Mouse (Mus musculus) adrenal gland (tissue): Measurements from ENCODE around the gene Sall4.
"Not testable (repeated sequence)": the region's sequence is repeated elsewhere in the genome, so short reads cannot be mapped to it uniquely, and the experiment has no call there.

Experiments
- intact Hi-C: fragments of 180-260 bp; cut with DNase I; formaldehyde crosslinking; loops from one replicate; pipeline ENCODE4 v1.15.1; 2025

The Sall4 gene

DNA sequence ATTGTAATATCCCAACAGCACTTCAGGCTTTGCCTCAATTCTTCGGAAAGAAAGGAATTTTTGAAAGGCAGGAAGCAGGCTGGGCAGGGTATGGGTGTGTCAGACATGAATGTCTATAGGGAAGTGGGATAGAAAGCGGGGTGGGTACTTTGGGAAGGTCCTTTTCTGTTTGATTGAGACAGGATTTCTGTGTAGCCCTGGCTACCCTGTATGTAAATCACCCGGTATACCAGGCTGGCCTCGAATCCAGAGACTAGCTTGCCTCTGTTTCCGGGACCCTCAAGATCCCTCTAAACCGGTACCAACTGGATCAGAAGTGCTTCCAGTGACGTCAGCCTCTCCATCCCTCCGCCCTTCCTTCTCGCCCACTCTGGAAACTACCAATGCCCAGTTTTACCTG is 6.6 kb downstream of the Sall4 start:
- intact Hi-C loops: no loop called here

DNA sequence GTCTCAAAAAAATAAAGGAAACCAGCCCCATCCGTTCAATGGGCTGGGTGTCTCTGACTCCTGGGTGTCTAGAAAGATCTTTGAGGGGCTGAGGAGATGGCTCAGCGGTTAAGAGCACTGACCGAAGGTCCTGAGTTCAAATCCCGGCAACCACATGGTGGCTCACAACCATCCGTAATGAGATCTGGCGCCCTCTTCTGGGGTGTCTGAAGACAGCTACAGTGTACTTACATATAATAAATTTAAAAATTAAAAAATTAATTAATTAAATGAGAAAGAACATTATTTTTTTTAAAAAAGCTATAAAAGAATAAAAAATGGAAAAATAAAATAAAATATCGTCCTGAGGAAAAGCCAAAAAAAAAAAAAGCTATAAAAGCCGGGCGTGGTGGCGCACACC is 23.3 kb downstream of the Sall4 start:
- intact Hi-C loops: not testable (repeated sequence)

DNA sequence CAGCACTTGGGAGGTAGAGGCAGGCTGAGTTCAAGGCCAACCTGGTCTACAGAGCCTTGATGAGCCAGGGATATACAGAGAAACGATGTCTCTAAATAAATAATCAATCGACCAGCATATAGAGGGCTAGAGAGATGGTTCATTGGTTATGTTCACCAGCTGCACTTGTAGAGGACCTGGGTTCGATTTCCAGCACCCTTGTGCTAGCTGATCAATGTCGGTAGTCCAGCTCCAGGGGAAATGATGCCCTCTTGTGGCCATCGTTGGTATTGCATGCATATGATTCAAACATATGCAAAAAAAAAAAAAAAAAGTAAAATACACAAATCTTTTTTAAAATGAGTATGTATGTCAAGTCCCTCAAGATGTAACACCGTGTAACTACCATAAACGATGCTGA is 25.1 kb downstream of the Sall4 start:
- intact Hi-C loops: loop anchor here (2.0 kb wide), 1 partner anchor 48 kb away; no protein-coding TSS in a partner anchor

DNA sequence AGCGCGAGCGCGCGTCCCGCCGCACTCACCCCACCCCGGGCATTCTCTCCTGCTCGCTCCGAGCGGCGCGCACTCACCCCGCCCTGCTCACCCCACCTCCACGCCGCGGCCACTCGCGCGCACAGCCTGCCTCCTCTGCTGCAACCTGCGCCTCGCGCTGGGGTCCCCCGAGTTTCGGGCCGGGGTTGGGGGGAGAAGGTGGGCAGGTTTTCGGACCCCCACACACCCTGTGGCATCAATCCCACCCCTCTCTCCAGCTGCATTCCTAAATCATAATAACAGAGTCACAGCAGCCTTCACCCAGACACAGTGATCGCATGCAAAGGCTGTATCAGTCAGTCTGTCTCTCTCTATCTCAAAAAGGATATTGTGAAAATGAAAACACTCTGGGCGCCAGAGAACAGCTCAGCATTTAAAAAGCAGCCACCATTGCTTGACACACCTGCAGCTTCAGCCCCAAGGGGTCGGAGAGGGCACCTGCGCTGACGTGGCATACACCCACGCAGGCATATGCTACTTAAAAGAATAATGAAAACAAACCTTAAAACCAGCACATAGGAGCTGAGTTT is 25.6 kb downstream of the Sall4 start, which contains the start of gene Atp9a:
Atp9a (minus strand) TSS at position 351 of the 569 bp plus-strand sequence.
- intact Hi-C loops: loop anchor here (2.0 kb wide), 1 partner anchor 47 kb away; no protein-coding TSS in a partner anchor

DNA sequence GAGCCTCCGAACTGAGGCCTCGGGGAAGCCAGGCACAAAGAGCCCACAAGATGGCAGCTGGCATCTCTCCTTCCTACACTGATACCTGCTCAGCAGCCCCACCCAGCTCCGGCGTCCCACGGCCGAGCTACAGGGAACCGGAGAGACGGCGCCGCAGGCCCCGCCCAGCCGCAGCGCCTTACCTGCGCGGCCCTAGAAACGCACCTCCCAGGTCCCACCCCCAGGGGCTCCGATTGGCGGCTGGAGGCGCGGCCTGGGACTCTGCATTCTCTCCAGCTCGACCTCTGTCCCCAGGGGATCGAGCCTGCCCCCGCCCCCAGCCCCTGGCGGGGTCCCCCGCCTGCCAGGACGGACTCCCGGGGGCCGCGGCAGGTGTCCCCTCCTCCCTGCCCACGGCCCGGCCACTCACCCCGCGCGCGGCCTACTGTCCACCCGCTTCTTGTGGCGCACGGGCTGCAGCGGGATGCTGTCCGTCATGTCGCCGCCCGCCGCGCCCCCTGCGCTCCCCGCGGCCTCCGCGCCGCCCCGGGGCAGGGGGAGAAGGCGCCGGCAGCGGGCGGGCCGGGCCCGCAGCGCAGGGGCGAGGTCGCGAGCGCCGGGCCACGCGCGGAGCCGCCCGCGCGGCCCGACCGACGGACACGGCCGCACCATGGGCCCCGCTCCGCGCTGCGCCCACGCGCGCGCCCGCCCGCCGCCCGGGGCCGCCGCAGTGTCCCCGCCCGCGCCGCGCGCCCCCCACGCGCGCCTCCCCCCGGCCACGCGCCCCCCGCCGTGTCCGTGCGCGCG is 26.3 kb downstream of the Sall4 start:
- intact Hi-C loops: loop anchor here (2.0 kb wide), 1 partner anchor 47 kb away; no protein-coding TSS in a partner anchor

DNA sequence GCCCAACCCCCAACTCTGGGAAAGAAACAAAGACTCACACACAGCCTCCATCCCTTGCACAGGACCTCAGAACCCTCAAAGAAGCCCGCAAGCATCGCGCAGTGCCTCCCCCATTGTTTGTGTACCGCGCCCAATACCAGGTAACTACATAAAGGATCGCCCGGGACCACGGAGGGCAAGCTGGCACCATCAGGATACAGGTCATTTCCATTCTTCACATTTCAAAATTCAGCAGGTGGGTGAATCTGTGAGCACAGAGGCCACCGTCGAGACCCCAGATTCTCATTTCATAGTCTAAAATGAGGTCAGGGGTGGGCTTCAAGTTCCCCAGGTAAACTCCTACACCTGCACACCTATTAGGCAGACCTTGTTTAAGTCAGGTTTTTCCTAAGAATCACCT is 27.2 kb downstream of the Sall4 start:
- intact Hi-C loops: no loop called here

DNA sequence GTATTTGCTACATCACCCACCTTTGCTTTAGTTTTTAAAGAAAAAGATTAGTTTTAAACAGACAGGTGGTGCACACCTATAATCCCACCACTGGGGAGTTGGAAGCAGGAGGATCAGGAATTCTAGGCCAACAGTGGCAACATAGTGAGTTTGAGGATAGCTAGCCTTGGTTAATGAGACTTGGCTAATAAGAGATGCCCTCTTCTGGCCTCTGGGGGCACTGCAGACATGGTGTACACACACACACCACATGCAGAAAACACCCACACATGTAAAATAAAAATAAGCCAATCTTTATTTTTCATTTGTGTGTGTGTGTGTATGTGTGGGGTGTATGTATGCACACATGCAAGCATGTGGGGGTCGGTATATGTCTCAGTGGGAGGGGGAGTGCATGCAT is 28.9 kb downstream of the Sall4 start:
- intact Hi-C loops: no loop called here

DNA sequence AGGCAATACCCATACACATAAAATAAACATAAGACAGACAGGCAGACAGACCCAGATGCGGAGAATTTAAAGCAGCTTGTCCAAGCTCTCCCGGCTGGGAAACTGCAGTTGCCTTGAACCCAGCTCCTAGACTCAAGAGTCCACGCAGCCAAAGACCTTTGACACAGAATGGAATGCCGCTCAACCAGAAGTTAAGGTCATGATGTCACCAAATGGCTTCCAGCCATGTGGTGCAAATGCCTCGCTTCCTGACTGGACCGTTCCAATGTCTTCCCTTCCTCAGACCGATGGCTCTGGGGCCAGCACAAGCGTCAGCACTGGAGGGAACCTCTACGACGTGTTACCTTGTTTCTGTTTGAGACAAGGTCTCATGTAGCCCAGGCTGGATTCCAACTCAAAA is 29.9 kb downstream of the Sall4 start:
- intact Hi-C loops: no loop called here

DNA sequence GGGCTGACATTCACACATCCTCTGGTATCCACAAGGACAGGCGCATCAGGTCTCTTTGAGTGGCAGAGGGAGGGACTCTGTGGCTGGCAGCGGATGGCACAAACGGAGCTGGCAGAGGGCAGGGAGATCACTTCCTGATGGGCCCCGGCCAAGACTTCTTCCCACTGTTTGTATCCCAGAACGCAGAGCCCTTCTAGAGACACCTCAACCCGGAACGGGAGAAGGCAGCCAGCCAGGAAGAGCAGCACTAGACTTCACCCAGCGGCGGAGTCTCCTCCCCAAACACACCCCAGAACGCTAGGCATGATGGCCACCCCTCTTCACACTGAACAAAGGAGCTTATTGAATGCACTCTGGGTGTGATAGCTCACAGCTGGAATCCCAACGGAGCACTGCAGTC is 33.7 kb downstream of the Sall4 start:
- intact Hi-C loops: no loop called here

DNA sequence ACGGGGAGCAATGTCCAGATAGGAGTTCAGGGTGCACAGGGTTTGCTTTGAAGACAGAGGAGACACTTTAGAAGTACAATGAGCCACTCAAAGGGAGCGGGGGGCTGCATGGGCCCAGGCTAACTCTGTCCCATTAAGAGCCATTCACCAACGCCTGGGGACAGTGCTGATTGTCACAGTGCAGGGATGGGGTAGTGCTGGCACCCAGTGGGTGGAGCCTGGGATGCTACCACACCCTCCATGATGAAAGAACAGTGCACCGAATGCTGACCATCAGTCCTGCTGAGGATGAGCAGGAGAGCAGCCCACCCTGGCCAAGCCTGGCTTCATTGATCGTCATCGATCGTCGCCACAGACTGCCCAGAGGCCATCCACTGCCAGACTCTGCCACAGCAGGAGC is 36.5 kb downstream of the Sall4 start:
- intact Hi-C loops: no loop called here

DNA sequence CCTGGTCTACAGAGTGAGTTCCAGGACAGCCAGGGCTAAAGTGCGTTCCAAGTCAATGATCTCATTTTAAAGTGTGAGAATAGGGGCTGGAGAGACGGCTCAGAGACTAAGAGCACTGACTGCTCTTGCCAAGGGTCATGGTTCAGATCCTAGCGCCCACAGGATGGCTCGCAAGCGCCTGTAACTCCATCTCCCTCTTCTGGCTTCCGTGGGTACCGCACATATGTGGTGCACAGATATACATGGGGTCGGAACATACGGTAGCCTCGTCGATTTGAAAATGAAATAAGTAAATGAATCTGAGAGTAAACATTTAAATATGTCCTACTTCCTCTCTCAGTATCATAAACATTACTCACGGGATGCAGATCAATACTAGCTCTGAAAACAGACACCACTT is 38.0 kb downstream of the Sall4 start:
- intact Hi-C loops: no loop called here

DNA sequence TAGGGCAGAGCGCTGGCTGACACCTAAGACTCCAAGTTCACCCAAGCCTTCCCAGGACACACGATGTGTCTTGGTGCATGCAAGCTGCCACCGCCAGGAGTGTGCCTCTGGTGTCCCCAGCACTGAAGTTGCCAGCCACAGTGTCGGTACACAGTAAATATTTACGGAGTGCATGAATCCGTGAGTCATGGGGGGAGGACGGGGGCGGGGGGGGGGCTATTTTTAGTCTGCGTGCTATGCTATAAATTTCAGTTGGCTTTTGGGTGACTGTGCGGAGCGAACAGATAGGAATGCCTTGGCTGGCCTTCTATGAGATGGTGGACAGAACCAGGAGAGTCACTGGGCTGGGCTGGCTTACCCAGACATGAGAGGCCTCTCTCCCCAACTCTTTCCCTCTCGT is 39.7 kb downstream of the Sall4 start:
- intact Hi-C loops: no loop called here

DNA sequence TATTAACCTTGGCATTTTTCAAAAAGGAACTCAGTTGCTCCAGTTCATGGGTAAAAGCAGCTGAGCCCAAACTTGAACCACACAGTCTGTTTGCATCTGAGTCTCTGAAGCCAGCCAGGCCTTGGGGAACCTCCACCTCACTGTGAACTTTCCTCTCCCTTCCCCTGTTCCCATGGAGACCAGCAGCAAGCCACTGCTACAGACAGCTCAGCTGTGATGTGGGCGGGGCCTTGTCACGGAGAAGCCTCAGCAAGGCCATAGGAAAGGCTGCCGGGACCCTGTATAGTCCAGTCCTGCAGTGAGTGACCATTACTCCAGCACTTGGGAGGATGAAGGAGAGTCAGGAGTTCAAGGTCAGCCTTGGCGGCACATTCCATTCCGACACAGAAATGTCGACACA is 41.7 kb downstream of the Sall4 start:
- intact Hi-C loops: no loop called here

DNA sequence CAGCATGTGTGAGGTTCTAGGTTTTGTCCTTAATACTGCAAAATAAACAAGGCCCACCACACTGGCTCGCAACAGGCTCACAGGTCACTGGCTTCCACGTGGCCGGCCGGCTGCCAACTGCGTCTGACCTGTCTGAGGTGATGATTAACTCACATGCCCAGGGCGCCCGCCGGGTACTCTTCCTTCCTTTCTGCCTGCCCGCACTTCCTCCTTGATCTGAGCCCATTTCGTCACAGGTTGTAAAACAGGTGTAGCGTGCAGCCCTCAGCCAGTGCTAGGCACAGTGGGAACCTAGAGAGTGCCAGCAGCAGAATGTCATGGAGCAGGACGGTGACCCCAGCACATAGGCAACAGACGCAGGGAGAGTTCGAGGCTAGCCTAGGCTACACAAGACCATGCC is 46.4 kb downstream of the Sall4 start:
- intact Hi-C loops: no loop called here

DNA sequence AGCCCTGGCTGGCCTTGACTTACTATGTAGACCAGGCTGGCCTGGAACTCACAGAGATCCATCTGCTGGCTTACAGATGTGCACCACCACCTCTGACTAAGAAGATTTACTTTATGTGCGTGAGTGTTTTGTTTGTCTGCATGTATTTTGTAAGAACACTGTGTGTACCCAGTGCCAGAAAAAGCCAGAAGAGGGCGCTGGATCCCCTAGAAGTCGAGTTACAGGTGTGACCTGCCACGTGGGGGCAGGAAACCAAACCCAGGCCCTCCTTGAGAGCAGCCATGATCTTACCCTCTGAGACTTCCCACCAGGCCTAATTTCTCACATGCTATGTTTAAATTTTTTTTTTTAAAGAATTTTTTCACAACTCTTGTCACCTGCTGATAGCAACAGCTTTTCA is 48.0 kb downstream of the Sall4 start:
- intact Hi-C loops: no loop called here

DNA sequence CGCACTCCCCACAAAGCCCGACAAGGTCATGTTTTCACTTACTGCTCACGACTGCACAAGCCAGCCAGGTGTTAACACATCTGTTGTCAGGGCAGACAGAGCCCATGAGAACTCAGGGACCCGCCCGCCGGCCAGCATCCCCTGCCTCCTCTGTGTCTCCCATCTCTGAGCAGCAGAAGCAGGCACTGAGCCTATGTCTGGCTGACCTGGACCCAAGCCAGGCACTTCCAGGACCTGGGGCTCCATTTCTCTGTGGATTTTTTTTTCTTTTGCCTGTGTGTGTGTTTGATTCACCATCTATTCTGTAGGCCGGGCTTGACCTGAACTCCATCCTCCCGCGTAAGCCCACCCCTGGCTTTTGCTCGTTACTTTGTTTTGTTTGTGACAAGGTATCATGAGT is 49.0 kb downstream of the Sall4 start:
- intact Hi-C loops: no loop called here

DNA sequence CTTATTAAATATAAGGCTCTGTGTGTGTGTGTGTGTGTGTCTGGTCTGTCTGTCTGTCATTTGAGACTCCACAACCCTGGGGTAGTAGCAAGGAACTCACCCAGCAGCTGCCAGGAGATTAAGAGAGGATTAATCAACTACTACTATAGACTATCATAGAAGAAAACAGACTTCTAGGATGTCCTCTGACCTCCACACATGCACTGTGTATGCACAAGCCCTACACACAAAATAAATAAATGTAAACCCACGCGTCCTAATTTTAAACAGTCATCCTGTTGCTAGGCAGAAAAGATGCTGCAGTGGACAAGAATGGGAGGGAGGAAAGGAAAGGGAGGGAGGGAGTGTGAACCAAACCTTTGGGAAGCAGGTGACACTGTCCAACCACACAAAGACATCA is 49.5 kb downstream of the Sall4 start:
- intact Hi-C loops: no loop called here

DNA sequence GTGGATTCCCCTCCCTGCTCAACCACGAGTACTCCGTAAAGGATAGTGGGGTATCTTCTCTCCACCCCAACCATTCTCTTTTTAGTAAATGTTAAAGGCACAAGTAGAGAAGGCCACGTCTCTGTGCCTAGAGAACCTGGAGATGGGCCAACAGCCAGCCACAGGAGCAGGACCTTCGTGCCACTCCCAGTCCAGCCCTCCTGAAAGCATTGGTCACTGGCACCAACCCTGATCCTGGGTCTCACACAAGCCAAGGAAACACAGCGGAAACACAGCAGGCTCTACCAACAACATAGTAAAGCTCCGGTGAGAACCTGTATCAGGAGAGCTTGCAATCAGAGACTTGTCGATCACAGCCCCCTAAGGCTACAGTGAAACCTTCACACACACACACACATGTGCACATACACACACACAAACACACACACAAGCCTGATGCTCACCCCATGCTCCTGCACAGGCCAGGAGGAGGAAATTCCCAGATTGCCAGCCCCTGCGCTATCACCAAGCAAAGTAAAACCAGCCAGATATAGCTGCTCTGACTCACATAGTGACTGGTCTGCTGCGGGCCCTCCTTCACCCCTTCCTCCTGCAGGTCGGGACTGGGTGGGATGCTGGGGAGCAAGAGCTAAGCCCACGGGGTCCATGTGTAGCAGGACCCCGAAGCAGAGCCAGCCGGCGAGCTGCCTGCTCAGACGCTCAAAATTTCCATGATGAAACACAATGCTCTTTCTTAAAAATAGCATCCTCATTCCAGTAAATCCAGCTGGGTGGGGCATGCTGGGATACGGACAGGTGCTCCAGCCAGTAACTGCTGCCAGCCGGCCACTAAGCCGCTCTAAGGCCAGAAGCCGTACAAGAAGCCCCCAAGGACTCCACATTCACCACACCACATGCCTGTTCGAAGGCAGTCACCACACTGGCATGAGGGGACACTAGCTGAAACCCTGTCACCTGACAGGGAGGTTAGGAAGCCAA is 55.3 kb downstream of the Sall4 start:
- intact Hi-C loops: no loop called here

DNA sequence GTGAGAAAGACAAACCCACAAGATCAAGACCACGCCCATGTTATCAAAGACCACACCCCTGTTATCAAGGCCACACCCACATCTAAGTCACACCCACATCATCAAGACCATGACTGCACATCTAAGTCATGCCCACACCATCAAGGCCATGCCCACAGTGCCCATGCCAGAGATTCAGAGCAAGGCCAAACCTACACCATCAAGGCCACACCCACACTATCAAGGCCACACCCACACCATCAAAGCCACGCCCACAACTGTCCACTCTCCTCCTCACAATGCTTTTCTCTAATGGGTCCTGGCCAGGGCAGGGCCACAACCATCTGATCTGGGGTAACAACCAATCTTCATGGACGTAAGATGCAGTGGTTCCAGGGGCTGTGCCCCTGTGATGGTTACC is 56.8 kb downstream of the Sall4 start:
- intact Hi-C loops: no loop called here

DNA sequence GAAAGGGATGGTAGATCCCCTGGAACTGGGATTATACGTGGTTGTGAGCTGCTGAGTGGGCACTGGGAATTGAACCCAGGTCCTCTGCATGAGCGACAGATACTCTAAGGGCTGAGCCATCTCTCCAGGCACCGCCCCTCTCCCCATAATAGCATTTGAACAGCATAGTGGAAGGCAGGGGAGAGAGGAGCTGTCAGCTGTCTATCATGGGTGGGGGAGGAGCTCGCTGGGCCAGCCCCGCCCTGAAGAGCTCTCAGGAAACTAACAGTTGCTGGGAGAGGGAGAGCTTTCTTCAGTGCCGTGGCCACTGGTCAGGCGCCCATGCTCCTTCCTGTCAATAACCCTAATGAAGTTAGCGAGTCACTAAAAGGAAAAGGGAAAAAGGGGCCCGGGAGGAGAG is 60.0 kb downstream of the Sall4 start:
- intact Hi-C loops: no loop called here

DNA sequence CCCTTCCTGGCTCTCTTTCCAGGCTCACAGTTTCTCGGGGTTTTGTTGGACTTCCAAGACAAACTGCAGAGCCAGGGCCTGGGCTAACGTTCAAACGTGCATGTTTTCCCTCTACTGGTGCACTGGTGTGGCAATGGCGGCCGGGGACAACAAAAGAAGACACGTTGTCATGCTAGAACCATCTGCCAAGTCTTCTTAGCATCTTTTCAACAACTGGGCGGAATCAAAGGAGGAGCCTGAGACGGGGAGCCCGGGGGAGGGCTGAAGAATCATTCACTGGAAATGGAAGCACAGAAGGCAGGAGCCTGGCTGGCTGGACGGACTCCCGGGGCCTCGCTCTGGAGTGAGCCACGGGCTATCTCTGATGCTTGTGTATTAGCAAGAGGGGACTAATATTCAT is 65.5 kb downstream of the Sall4 start:
- intact Hi-C loops: no loop called here
